Mouse (Mus musculus) erythroblast, embryonic 14.5 days (primary cell): ENCODE data around the gene Fbxo33.

ENCODE experiments used
- GATA1 ChIP-seq: IDR thresholded peaks from 2 replicates; pipeline ENCODE4 v1.6.1; 2012; ENCODE audit warnings: low read length, inconsistent platforms, mixed read lengths
- TAL1 ChIP-seq: IDR thresholded peaks from 3 replicates; pipeline ENCODE4 v1.6.1; 2012; ENCODE audit warnings: low read length, inconsistent platforms, mixed read lengths

- no peak for TF ChIP-seq GATA1
- no peak for TF ChIP-seq TAL1
Observed at GRCm38 (mm10) chr12:59216176-59216575, 3.3 kb downstream of the Fbxo33 start.
